Mouse (Mus musculus) heart, adult 2 months (tissue): ENCODE measurements around the gene Ctdnep1. TPM values are rescaled to one million over a fixed set of nuclear protein-coding genes. Genes with fewer than 3 reads are reported as not detected.

Experiments
- DNase-seq, 2 experiments: peaks; one replicate each; pipeline ENCODE4 v3.0.0; 2021
- H3K27ac ChIP-seq: fragments of 200-600 bp; 2 replicates; pipeline ENCODE4 v1.8.1; 2022
- H3K27me3 ChIP-seq: fragments of 200-500 bp; 2 replicates; pipeline ENCODE4 v1.6.1; 2012; ENCODE audit warnings: mild to moderate bottlenecking, low read length, inconsistent platforms, mixed read lengths; ENCODE audit not compliant: control insufficient read depth, insufficient read depth
- H3K36me3 ChIP-seq: fragments of 200-500 bp; 2 replicates; pipeline ENCODE4 v1.6.1; 2012; ENCODE audit warnings: low read length, inconsistent platforms; ENCODE audit not compliant: control insufficient read depth, insufficient read depth
- H3K4me1 ChIP-seq: fragments of 200-500 bp; 2 replicates; pipeline ENCODE4 v1.6.1; 2011; ENCODE audit warnings: low read length; ENCODE audit not compliant: control insufficient read depth, insufficient read depth
- H3K4me3 ChIP-seq: fragments of 200-600 bp; 2 replicates; pipeline ENCODE4 v1.8.1; 2022
- H3K79me2 ChIP-seq: fragments of 200-500 bp; replicated peaks from 2 replicates; pipeline ENCODE4 v1.6.1; 2012; ENCODE audit warnings: mild to moderate bottlenecking, inconsistent platforms, low read length, moderate library complexity, mixed read lengths; ENCODE audit not compliant: control insufficient read depth, insufficient read depth
- H3K9ac ChIP-seq: fragments of 200-500 bp; 2 replicates; pipeline ENCODE4 v1.6.1; 2012; ENCODE audit warnings: low read depth, mild to moderate bottlenecking, control low read depth, inconsistent platforms, low read length, mixed read lengths
- CTCF ChIP-seq: fragments of 200-600 bp; IDR thresholded peaks from 2 replicates; pipeline ENCODE4 v1.8.1; 2022; ENCODE audit warnings: antibody characterized with exemption, mild to moderate bottlenecking, moderate library complexity
- EP300 ChIP-seq: fragments of 200-500 bp; IDR thresholded peaks from 2 replicates; pipeline ENCODE4 v1.6.1; 2011; ENCODE audit warnings: low read depth, low read length, control low read depth; ENCODE audit not compliant: insufficient read depth
- POLR2A ChIP-seq: fragments of 200-500 bp; IDR thresholded peaks from 2 replicates; pipeline ENCODE4 v1.6.1; 2011; ENCODE audit warnings: mild to moderate bottlenecking, low read depth, low read length, control low read depth; ENCODE audit not compliant: insufficient read depth
- WGBS: fragments of 180-500 bp; shearing (Covaris S2); methylation state at CpG from one replicate; pipeline ENCODE4 v1.1.7; 2018; 5-methylcytosine and 5-hydroxymethylcytosine counted together
- intact Hi-C: fragments of 180-260 bp; cut with DNase I; formaldehyde crosslinking; loops from one replicate; pipeline ENCODE4 v1.15.1; 2025
- polyA plus RNA-seq: library from polyadenylated mRNA; depleted of rRNA; stranded (reverse); fragments of >200 nt; gene quantifications from 2 replicates; pipeline ENCODE4 v1.2.3, GENCODE M21; 2012
- total RNA-seq, 2 experiments: library from RNA; stranded (reverse); gene quantifications; 2 replicates each; pipeline ENCODE4 v1.2.3; 2021

The Ctdnep1 gene
- total and polyA plus RNA-seq, 3 experiments, result 138 to 144 (median 143) TPM

- intact Hi-C loops, result no loop called here
- H3K36me3 ChIP-seq, result no peaks in the 10 kb centered on the region
- H3K4me3 ChIP-seq, result peak overlapping the region; percentile 47
- no peaks in the 10 kb centered on the region for H3K79me2 ChIP-seq
- H3K27ac ChIP-seq, result peak overlapping the region; percentile 4
- H3K4me1 ChIP-seq, result peaks cover 1% of the 10 kb centered on the region; the same call in 1 of the 2 replicates
- WGBS, result 2% methylated on average over 8 of the region's 8 CpGs
- H3K27me3 ChIP-seq, result no peaks in the 10 kb centered on the region
- peak; percentile 75 to 81 for DNase-seq
- H3K9ac ChIP-seq, result peak overlapping the region; percentile 40; the same call in 1 of the 2 replicates
- no peak for TF ChIP-seq EP300
- no peak for TF ChIP-seq POLR2A
- TF ChIP-seq CTCF, result peak; percentile 85
Measured at GRCm38 (mm10) chr11:70020731-70021263, 39.8 kb downstream of the Ctdnep1 start.

DNA sequence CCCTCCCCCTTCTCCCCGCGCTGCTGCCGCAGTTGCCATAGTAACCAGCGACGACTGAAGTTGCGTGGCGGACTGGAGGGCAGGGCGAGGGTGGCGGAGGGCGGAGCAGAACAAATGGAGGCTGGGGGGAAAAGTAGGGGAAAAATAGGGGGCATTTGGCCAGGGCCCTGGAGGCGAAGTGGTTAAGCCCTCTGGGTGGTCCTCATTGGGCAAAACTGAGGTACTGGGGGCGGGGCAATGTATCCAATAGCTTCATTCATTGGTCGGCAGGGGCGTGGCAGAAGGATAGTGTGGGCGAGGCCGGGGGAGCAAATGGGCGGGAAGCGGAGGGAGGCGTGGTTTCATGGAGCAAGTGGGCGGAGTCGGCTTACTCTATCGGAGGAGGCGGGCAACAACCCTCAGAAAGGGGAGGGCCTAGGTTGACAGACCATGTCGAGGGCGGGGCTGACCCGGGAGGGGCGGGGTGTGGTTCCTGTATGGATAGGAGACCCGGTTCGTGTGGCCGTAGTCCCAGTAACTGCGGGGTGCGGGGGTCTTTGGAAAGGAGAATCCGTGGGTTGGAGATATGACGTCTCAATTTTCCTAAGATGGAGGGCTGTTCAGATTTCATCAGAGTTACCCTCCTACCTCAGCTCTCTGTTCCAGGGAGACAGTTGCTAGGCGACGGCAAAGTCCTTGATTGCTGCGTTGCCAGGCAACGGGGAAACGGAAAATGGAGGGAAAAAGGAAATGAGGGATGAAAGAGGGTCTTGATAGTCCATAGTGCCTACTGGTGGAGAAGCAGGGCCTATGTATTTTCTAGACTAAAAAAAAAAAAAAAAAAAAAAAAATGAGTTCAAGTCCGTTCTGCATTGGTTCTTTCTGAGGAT lies 40.5 kb downstream of the Ctdnep1 start:
- H3K4me1 ChIP-seq, result peaks cover 1% of the 10 kb centered on the region; the same call in 1 of the 2 replicates
- WGBS, result 4% methylated on average over 40 of the region's 40 CpGs

DNA sequence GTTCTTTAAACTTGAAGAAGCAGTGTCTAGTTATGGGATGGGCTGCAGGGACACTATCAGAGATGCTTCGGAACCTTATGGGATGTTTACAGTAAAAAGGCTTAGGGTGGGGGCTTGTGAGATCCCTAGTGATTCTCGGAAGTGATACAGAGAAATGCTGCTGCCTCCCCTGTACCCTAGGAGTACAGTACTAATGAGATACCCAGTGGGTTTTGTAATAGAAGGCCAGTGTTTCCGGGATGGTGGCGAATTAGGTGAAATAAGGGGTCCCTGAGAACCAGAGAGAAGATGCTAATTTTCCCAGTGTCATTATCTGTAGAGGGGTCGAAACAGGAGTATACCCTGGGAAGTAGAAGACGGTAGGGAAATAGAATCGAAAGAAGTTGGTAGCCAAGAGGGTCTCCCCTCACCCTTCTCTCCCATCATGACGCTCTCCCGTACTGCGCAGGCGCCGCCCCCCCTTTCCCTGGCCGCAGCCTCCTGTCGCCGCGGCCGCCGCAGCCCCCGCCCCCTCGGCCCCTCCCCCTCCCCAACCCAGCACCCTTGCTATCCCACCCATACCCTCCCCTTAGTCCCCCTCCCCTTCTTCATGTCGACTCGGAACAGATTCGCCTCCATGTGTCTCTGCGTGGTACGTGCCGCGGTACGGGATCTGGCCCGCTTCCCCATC lies 42.7 kb downstream of the Ctdnep1 start:
- DNase-seq, result no peak

More for the DNA sequence above, 40.5 kb downstream of the Ctdnep1 start:
- Histone ChIP-seq H3K36me3 (no peaks in the 10 kb centered on the region), H3K79me2 (no peaks in the 10 kb centered on the region), H3K27ac (peak overlapping the region; percentile 4), H3K27me3 (no peaks in the 10 kb centered on the region), H3K4me3 (peak overlapping the region; percentile 47), H3K9ac (peak overlapping the region; percentile 40; the same call in 1 of the 2 replicates)
- intact Hi-C loops, result no loop called here
- TF ChIP-seq POLR2A, result no peak
- no peak for TF ChIP-seq EP300
- TF ChIP-seq CTCF, result no peak
- peak; percentile 92 for DNase-seq

DNA sequence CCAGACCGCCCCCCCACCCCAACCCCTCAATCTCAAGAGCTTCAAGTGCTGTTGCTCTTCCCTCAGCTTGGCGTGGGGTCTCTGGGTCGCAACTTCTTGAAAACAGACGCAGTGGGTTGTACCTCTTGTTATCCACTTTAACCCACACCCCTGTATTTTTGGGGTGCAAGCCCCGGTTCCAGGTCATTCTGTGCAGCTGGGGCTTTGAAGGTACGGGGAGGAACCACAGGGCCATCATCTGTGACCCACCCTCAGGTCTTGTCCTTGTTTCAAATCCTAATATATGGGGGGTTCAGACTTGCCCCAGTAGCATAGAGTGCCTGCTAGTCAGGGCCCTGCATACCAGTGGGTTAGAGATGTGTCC lies 43.2 kb downstream of the Ctdnep1 start:
- no peak for TF ChIP-seq POLR2A
- no peak for TF ChIP-seq CTCF
- no peak for TF ChIP-seq EP300
- H3K27me3 ChIP-seq, result 0 out of 2 replicates have a peak, but pooled peaks cover 2% of the 10 kb centered on the region
- 37% methylated on average over 6 of the region's 6 CpGs for WGBS
- H3K36me3 ChIP-seq, result no peaks in the 10 kb centered on the region
- intact Hi-C loops, result no loop called here
- H3K79me2 ChIP-seq, result no peaks in the 10 kb centered on the region
- H3K9ac ChIP-seq, result no peak overlapping the region
- no peak for DNase-seq
- peaks cover 1% of the 10 kb centered on the region; the same call in 1 of the 2 replicates for H3K4me1 ChIP-seq
- no peak overlapping the region for H3K4me3 ChIP-seq
- H3K27ac ChIP-seq, result no peak overlapping the region

More for the DNA sequence above, 42.7 kb downstream of the Ctdnep1 start:
- no peak overlapping the region for H3K27ac ChIP-seq
- H3K79me2 ChIP-seq, result no peaks in the 10 kb centered on the region
- no peaks in the 10 kb centered on the region for H3K36me3 ChIP-seq
- peaks cover 1% of the 10 kb centered on the region; the same call in 1 of the 2 replicates for H3K4me1 ChIP-seq
- intact Hi-C loops, result no loop called here
- 0 out of 2 replicates have a peak, but pooled peaks cover 2% of the 10 kb centered on the region for H3K27me3 ChIP-seq
- WGBS, result 17% methylated on average over 21 of the region's 29 CpGs
- no peak overlapping the region for H3K4me3 ChIP-seq
- H3K9ac ChIP-seq, result no peak overlapping the region
- TF ChIP-seq POLR2A (no peak), EP300 (no peak), CTCF (no peak)

- H3K27ac ChIP-seq, result peak overlapping the region; percentile 15; the same call in 1 of the 2 replicates
- H3K9ac ChIP-seq, result peak overlapping the region; percentile 41
Measured at GRCm38 (mm10) chr11:70026689-70027088, 45.7 kb downstream of the Ctdnep1 start.

More at GRCm38 (mm10) chr11:70026689-70027088, 45.7 kb downstream of the Ctdnep1 start:
- TF ChIP-seq EP300 (no peak), POLR2A (no peak), CTCF (no peak)
- Histone ChIP-seq H3K27me3 (0 out of 2 replicates have a peak, but pooled peaks cover 2% of the 10 kb centered on the region), H3K4me3 (peak overlapping the region; percentile 30; the same call in 1 of the 2 replicates), H3K4me1 (peaks cover 2% of the 10 kb centered on the region), H3K79me2 (no peaks in the 10 kb centered on the region), H3K36me3 (no peaks in the 10 kb centered on the region)
- WGBS, result 19% methylated on average over 19 of the region's 19 CpGs
- peak; percentile 62 to 72 for DNase-seq
- intact Hi-C loops, result no loop called here
